Mouse (Mus musculus): ENCODE measurements around the gene Rbm44. TPM values are rescaled to one million over a fixed set of nuclear protein-coding genes. Genes with fewer than 3 reads are reported as not detected.

Rbm44 gene
- polyA plus RNA-seq, 1 experiment from 2014 or later = 1.3 TPM

GRCm38 (mm10) chr1:91181261-91181660 is 36.4 kb downstream of the Rbm44 start:
- ATAC-seq (ENCODE audit: insufficient read depth, low FRiP score, low TSS enrichment) (no peak), DNase-seq (ENCODE audit: low spot score) (no peak)
- no peaks in the 10 kb centered on the region for H3K36me3 ChIP-seq (ENCODE audit: control insufficient read depth, insufficient read depth, low read length)
- no peak overlapping the region for H3K9ac ChIP-seq (ENCODE audit: low read length)
- H3K27me3 ChIP-seq (ENCODE audit: control insufficient read depth, insufficient read depth, low read length) = peaks cover 15% of the 10 kb centered on the region
- H3K27ac ChIP-seq (ENCODE audit: low read depth, low read length) = no peak overlapping the region
- H3K4me1 ChIP-seq (ENCODE audit: control insufficient read depth, insufficient read depth, low read length) = peaks cover 5% of the 10 kb centered on the region; the same call in 1 of the 2 replicates
- no peaks in the 10 kb centered on the region for H3K9me3 ChIP-seq (ENCODE audit: control insufficient read depth, low read length)
- no peak overlapping the region for H3K4me2 ChIP-seq (ENCODE audit: low read depth)
- H3K4me3 ChIP-seq (ENCODE audit: low read depth, low read length) = no peak overlapping the region
- WGBS = 62% methylated on average over 5 of the region's 5 CpGs

GRCm38 (mm10) chr1:91181784-91182450 is 37.0 kb downstream of the Rbm44 start:
- Histone ChIP-seq H3K4me1 (ENCODE audit: control insufficient read depth, insufficient read depth, low read length) (peaks cover 5% of the 10 kb centered on the region; the same call in 1 of the 2 replicates), H3K9ac (ENCODE audit: low read length) (no peak overlapping the region), H3K4me3 (ENCODE audit: low read depth, low read length) (no peak overlapping the region), H3K27ac (ENCODE audit: low read depth, low read length) (no peak overlapping the region), H3K4me2 (ENCODE audit: low read depth) (no peak overlapping the region), H3K9me3 (ENCODE audit: control insufficient read depth, low read length) (no peaks in the 10 kb centered on the region), H3K27me3 (ENCODE audit: control insufficient read depth, insufficient read depth, low read length) (peaks cover 15% of the 10 kb centered on the region), H3K36me3 (ENCODE audit: control insufficient read depth, insufficient read depth, low read length) (no peaks in the 10 kb centered on the region)
- ATAC-seq (ENCODE audit: insufficient read depth, low FRiP score, low TSS enrichment) = no peak
- DNase-seq (ENCODE audit: low spot score) = no peak
- 64% methylated on average over 12 of the region's 12 CpGs for WGBS

DNA sequence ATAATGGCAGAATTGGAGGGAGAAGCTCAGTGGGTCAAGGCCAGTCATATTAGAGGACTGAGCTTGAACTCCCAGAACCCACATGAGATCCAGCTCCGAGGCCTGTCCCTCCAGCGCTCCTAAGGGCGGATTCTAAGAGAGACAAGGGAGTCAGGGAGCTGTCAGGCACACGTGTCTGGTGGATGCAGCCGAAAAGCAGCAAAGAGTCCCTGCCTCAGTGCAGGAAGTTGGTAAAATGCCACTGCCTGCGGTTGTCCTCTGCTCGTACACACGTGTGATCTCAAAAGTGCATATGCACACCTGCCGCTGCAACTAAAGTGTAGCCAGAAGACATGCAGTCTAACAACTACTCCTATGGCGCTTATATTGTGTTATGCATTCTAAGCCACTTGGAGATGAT is 38.4 kb downstream of the Rbm44 start:
- ATAC-seq (ENCODE audit: insufficient read depth, low FRiP score, low TSS enrichment) = no peak
- H3K9me3 ChIP-seq (ENCODE audit: control insufficient read depth, low read length) = no peaks in the 10 kb centered on the region
- DNase-seq (ENCODE audit: low spot score) = no peak
- no peak overlapping the region for H3K27ac ChIP-seq (ENCODE audit: low read depth, low read length)
- no peak overlapping the region for H3K9ac ChIP-seq (ENCODE audit: low read length)
- H3K4me1 ChIP-seq (ENCODE audit: control insufficient read depth, insufficient read depth, low read length) = peaks cover 5% of the 10 kb centered on the region; the same call in 1 of the 2 replicates
- H3K4me3 ChIP-seq (ENCODE audit: low read depth, low read length) = no peak overlapping the region
- peaks cover 15% of the 10 kb centered on the region for H3K27me3 ChIP-seq (ENCODE audit: control insufficient read depth, insufficient read depth, low read length)
- no peaks in the 10 kb centered on the region for H3K36me3 ChIP-seq (ENCODE audit: control insufficient read depth, insufficient read depth, low read length)
- no peak overlapping the region for H3K4me2 ChIP-seq (ENCODE audit: low read depth)
- 89% methylated on average over 10 of the region's 10 CpGs for WGBS

DNA sequence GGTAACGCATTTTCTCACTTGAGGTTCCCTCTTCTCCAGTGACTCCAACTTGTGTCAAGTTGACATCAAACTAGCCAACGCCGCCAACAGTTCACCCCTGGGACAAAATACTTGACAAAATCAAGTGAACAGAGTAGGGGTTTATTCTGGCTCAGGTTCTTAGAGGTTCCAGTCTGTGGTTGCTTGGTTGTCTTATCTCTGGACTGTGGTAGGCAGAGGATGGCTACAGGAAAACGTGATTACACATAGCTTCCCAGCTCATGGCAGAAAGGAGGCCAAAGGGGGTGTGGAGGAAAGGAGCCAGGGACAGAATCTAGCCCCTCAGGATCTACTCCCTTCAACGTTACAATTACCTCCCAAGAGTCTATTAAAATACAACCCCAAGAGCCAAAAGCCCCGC is 41.8 kb downstream of the Rbm44 start:
- no peak overlapping the region for H3K9ac ChIP-seq (ENCODE audit: low read length)
- 87% methylated on average over 6 of the region's 6 CpGs for WGBS
- no peaks in the 10 kb centered on the region for H3K9me3 ChIP-seq (ENCODE audit: control insufficient read depth, low read length)
- ATAC-seq (ENCODE audit: insufficient read depth, low FRiP score, low TSS enrichment) (no peak), DNase-seq (ENCODE audit: low spot score) (no peak)
- no peaks in the 10 kb centered on the region for H3K4me1 ChIP-seq (ENCODE audit: control insufficient read depth, insufficient read depth, low read length)
- H3K27me3 ChIP-seq (ENCODE audit: control insufficient read depth, insufficient read depth, low read length) = no peaks in the 10 kb centered on the region
- H3K4me2 ChIP-seq (ENCODE audit: low read depth) = no peak overlapping the region
- no peaks in the 10 kb centered on the region for H3K36me3 ChIP-seq (ENCODE audit: control insufficient read depth, insufficient read depth, low read length)
- H3K4me3 ChIP-seq (ENCODE audit: low read depth, low read length) = no peak overlapping the region
- H3K27ac ChIP-seq (ENCODE audit: low read depth, low read length) = no peak overlapping the region

- no peak for ATAC-seq (ENCODE audit: insufficient read depth, low FRiP score, low TSS enrichment)
- no peak overlapping the region for H3K9ac ChIP-seq (ENCODE audit: low read length)
- WGBS = 91% methylated on average over 5 of the region's 5 CpGs
Measured at GRCm38 (mm10) chr1:91187315-91187714, 42.4 kb downstream of the Rbm44 start.

DNA sequence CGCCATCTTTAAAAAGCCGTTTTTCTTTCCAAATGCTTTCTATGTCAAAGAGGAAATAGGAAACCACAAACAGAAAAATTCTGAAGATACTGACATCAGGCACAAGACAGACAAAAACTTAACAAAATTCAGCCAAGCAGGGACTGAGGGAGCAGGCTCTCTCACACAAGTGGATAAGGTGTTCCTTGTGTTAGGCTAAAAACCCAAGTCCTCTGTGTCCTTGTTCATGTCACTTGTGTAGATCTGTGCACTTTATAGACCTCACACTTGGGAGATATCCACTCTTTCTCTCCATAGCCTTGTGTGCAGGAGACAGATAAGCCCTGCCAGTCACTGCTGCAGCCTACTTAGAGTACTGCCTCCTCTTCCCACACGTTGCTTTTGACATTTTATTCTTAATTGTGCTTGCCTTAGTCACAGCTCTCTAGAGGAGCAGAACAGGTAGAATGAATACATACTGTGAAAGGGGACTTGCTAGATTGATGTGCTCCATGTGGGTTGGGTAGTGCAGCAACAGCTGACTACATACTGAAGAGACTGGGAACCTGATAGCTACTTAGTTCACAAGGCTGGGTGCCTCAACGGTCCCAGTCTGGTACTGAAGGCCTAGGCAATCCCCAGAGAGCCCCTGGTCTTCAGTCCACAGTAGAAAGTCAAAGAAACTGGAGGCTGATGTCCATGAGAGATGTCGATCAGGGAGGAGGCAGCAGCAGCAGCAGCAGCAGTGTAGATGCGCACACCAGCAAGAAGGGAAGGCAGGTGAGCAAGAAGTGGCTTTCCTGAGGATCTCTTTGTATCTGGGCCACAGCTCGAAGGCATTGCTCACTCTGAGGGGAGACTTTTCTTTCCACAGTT is 43.1 kb downstream of the Rbm44 start:
- H3K4me3 ChIP-seq (ENCODE audit: low read depth, low read length) = no peak overlapping the region
- no peaks in the 10 kb centered on the region for H3K27me3 ChIP-seq (ENCODE audit: control insufficient read depth, insufficient read depth, low read length)
- no peak overlapping the region for H3K27ac ChIP-seq (ENCODE audit: low read depth, low read length)
- 87% methylated on average over 7 of the region's 7 CpGs for WGBS
- H3K4me1 ChIP-seq (ENCODE audit: control insufficient read depth, insufficient read depth, low read length) = no peaks in the 10 kb centered on the region
- H3K4me2 ChIP-seq (ENCODE audit: low read depth) = no peak overlapping the region
- no peaks in the 10 kb centered on the region for H3K36me3 ChIP-seq (ENCODE audit: control insufficient read depth, insufficient read depth, low read length)
- H3K9ac ChIP-seq (ENCODE audit: low read length) = no peak overlapping the region
- no peak for DNase-seq (ENCODE audit: low spot score)
- ATAC-seq (ENCODE audit: insufficient read depth, low FRiP score, low TSS enrichment) = no peak
- H3K9me3 ChIP-seq (ENCODE audit: control insufficient read depth, low read length) = no peaks in the 10 kb centered on the region

More at GRCm38 (mm10) chr1:91187315-91187714, 42.4 kb downstream of the Rbm44 start:
- no peak for DNase-seq (ENCODE audit: low spot score)
- H3K9me3 ChIP-seq (ENCODE audit: control insufficient read depth, low read length) = no peaks in the 10 kb centered on the region
- no peak overlapping the region for H3K4me2 ChIP-seq (ENCODE audit: low read depth)
- H3K27ac ChIP-seq (ENCODE audit: low read depth, low read length) = no peak overlapping the region
- no peaks in the 10 kb centered on the region for H3K36me3 ChIP-seq (ENCODE audit: control insufficient read depth, insufficient read depth, low read length)
- no peaks in the 10 kb centered on the region for H3K4me1 ChIP-seq (ENCODE audit: control insufficient read depth, insufficient read depth, low read length)
- no peak overlapping the region for H3K4me3 ChIP-seq (ENCODE audit: low read depth, low read length)
- H3K27me3 ChIP-seq (ENCODE audit: control insufficient read depth, insufficient read depth, low read length) = no peaks in the 10 kb centered on the region

GRCm38 (mm10) chr1:91188851-91189460 is 44.1 kb downstream of the Rbm44 start:
- no peaks in the 10 kb centered on the region for H3K4me1 ChIP-seq (ENCODE audit: control insufficient read depth, insufficient read depth, low read length)
- no peak overlapping the region for H3K4me3 ChIP-seq (ENCODE audit: low read depth, low read length)
- H3K4me2 ChIP-seq (ENCODE audit: low read depth) = no peak overlapping the region
- no peaks in the 10 kb centered on the region for H3K36me3 ChIP-seq (ENCODE audit: control insufficient read depth, insufficient read depth, low read length)
- H3K9ac ChIP-seq (ENCODE audit: low read length) = no peak overlapping the region
- 93% methylated on average over 10 of the region's 10 CpGs for WGBS
- no peaks in the 10 kb centered on the region for H3K9me3 ChIP-seq (ENCODE audit: control insufficient read depth, low read length)
- ATAC-seq (ENCODE audit: insufficient read depth, low FRiP score, low TSS enrichment) = no peak
- H3K27ac ChIP-seq (ENCODE audit: low read depth, low read length) = no peak overlapping the region
- no peaks in the 10 kb centered on the region for H3K27me3 ChIP-seq (ENCODE audit: control insufficient read depth, insufficient read depth, low read length)
- DNase-seq (ENCODE audit: low spot score) = no peak

DNA sequence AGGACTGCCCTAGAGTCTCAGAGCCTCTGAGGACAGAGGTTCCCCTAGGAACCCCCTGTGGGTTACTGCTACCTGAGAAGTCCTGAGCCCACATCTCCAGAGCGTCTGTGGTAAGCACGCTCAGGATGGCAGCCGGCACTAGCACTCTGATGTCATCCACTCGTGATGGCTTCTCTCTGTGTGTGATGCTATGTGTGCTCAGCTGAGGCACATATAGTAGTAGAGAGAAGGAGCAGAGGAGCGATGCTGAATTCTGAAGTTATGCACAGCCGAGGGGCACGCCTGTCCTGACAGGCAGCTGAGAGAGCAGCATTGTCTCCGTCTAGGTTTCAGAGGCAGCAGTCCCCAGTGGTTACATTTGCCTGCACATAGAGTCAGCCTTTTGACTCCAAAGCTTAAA is 47.3 kb downstream of the Rbm44 start:
- 80% methylated on average over 8 of the region's 8 CpGs for WGBS
- H3K27ac ChIP-seq (ENCODE audit: low read depth, low read length) = no peak overlapping the region
- H3K36me3 ChIP-seq (ENCODE audit: control insufficient read depth, insufficient read depth, low read length) = no peaks in the 10 kb centered on the region
- DNase-seq (ENCODE audit: low spot score) (no peak), ATAC-seq (ENCODE audit: insufficient read depth, low FRiP score, low TSS enrichment) (no peak)
- no peaks in the 10 kb centered on the region for H3K4me1 ChIP-seq (ENCODE audit: control insufficient read depth, insufficient read depth, low read length)
- H3K4me3 ChIP-seq (ENCODE audit: low read depth, low read length) = no peak overlapping the region
- H3K9ac ChIP-seq (ENCODE audit: low read length) = no peak overlapping the region
- H3K9me3 ChIP-seq (ENCODE audit: control insufficient read depth, low read length) = no peaks in the 10 kb centered on the region
- H3K4me2 ChIP-seq (ENCODE audit: low read depth) = no peak overlapping the region
- H3K27me3 ChIP-seq (ENCODE audit: control insufficient read depth, insufficient read depth, low read length) = no peaks in the 10 kb centered on the region
